Mouse (Mus musculus) liver, embryonic 11.5 days (tissue): ENCODE results near the gene Ten1. TPM values are rescaled to one million over a fixed set of nuclear protein-coding genes. Genes with fewer than 3 reads are reported as not detected.

Experiments used
- ATAC-seq: fragments of 200-750 bp; cut with Nextera tagmentation; replicated peaks from 2 replicates; pipeline ENCODE4 v1.8.0; 2017; ENCODE audit warnings: moderate number of reproducible peaks, mild to moderate bottlenecking, moderate TSS enrichment, moderate library complexity; ENCODE audit not compliant: low FRiP score
- DNase-seq: peaks from one replicate; pipeline ENCODE4 v3.0.0-alpha.2; 2017; ENCODE audit warnings: low spot score
- H3K27ac ChIP-seq: fragments of 300-500 bp; sonication (generic); 2 replicates; pipeline ENCODE4 v1.5.1; 2014; ENCODE audit warnings: mild to moderate bottlenecking, low read depth, low read length, control low read depth
- H3K27me3 ChIP-seq: fragments of 300-500 bp; sonication (generic); replicated peaks from 2 replicates; pipeline ENCODE4 v1.6.1; 2014; ENCODE audit warnings: low read length, mixed read lengths; ENCODE audit not compliant: control insufficient read depth, insufficient read depth
- H3K36me3 ChIP-seq: fragments of 300-500 bp; sonication (generic); 2 replicates; pipeline ENCODE4 v1.6.1; 2014; ENCODE audit warnings: mild to moderate bottlenecking, low read length, moderate library complexity, mixed read lengths; ENCODE audit not compliant: control insufficient read depth, insufficient read depth
- H3K4me1 ChIP-seq: fragments of 300-500 bp; sonication (generic); replicated peaks from 2 replicates; pipeline ENCODE4 v1.6.1; 2014; ENCODE audit warnings: low read length, mixed read lengths; ENCODE audit not compliant: control insufficient read depth, insufficient read depth
- H3K4me2 ChIP-seq: fragments of 300-500 bp; sonication (generic); 2 replicates; pipeline ENCODE4 v1.6.1; 2014; ENCODE audit warnings: mild to moderate bottlenecking, control low read depth, moderate library complexity
- H3K4me3 ChIP-seq: fragments of 300-500 bp; sonication (generic); 2 replicates; pipeline ENCODE4 v1.5.1; 2014; ENCODE audit warnings: low read depth, low read length, control low read depth
- H3K9ac ChIP-seq: fragments of 300-500 bp; sonication (generic); 2 replicates; pipeline ENCODE4 v1.6.1; 2014; ENCODE audit warnings: low read depth, low read length, control low read depth
- H3K9me3 ChIP-seq: fragments of 300-500 bp; sonication (generic); 2 replicates; pipeline ENCODE4 v1.6.1; 2016; ENCODE audit warnings: low read length, inconsistent platforms, mixed read lengths; ENCODE audit not compliant: control insufficient read depth
- WGBS: fragments of 180-500 bp; shearing (Covaris S2); extraction: QIAGEN DNeasy Blood & Tissue Kit; methylation state at CpG from one replicate; pipeline ENCODE4 v1.1.7; 2014; 5-methylcytosine and 5-hydroxymethylcytosine counted together
- polyA plus RNA-seq: library from polyadenylated mRNA; unstranded; fragments of >200 nt; fragmentation: Nextera tagmentation; extraction: Ambion mirVana; gene quantifications from 2 replicates; pipeline ENCODE4 v1.2.1, GENCODE M21; 2014

Ten1 gene
- polyA plus RNA-seq, 1 experiment from 2014 or later = 63.8 TPM

GRCm38 (mm10) chr11:116169214-116169613, 29.4 kb upstream of the Ten1 start:
- no peaks in the 10 kb centered on the region for H3K9me3 ChIP-seq
- 0 out of 2 replicates have a peak, but pooled peaks cover 5% of the 10 kb centered on the region for H3K4me1 ChIP-seq
- DNase-seq = no peak
- peaks cover 10% of the 10 kb centered on the region; the same call in 1 of the 2 replicates for H3K36me3 ChIP-seq
- no peaks in the 10 kb centered on the region for H3K27me3 ChIP-seq
- 77% methylated on average over 3 of the region's 3 CpGs for WGBS
- no peak overlapping the region for H3K4me2 ChIP-seq
- ATAC-seq = no peak
- H3K27ac ChIP-seq = no peak overlapping the region
- no peak overlapping the region for H3K9ac ChIP-seq
- H3K4me3 ChIP-seq = no peak overlapping the region

GRCm38 (mm10) chr11:116170003-116170800, 28.5 kb upstream of the Ten1 start:
- DNase-seq = no peak

GRCm38 (mm10) chr11:116171959-116172358, 26.7 kb upstream of the Ten1 start:
- DNase-seq (no peak), ATAC-seq (no peak)
- Histone ChIP-seq H3K4me1 (0 out of 2 replicates have a peak, but pooled peaks cover 3% of the 10 kb centered on the region), H3K4me3 (no peak overlapping the region), H3K36me3 (peaks cover 12% of the 10 kb centered on the region; the same call in 1 of the 2 replicates), H3K27ac (no peak overlapping the region), H3K27me3 (no peaks in the 10 kb centered on the region), H3K4me2 (no peak overlapping the region), H3K9me3 (no peaks in the 10 kb centered on the region), H3K9ac (no peak overlapping the region)
- WGBS = 91% methylated on average over 2 of the region's 2 CpGs

More at GRCm38 (mm10) chr11:116170003-116170800, 28.5 kb upstream of the Ten1 start:
- ATAC-seq = no peak
- Histone ChIP-seq H3K4me2 (no peak overlapping the region), H3K9me3 (no peaks in the 10 kb centered on the region), H3K4me3 (no peak overlapping the region), H3K36me3 (peaks cover 10% of the 10 kb centered on the region; the same call in 1 of the 2 replicates), H3K27me3 (no peaks in the 10 kb centered on the region), H3K27ac (no peak overlapping the region), H3K9ac (no peak overlapping the region), H3K4me1 (0 out of 2 replicates have a peak, but pooled peaks cover 5% of the 10 kb centered on the region)
- 81% methylated on average over 5 of the region's 5 CpGs for WGBS

GRCm38 (mm10) chr11:116174775-116175448, 23.7 kb upstream of the Ten1 start:
- Histone ChIP-seq H3K4me1 (no peaks in the 10 kb centered on the region), H3K9me3 (no peaks in the 10 kb centered on the region), H3K4me2 (no peak overlapping the region), H3K27ac (no peak overlapping the region), H3K9ac (no peak overlapping the region), H3K27me3 (no peaks in the 10 kb centered on the region), H3K36me3 (peaks cover 27% of the 10 kb centered on the region; the same call in 1 of the 2 replicates), H3K4me3 (no peak overlapping the region)
- no peak for DNase-seq
- ATAC-seq = no peak
- WGBS = 89% methylated on average over 22 of the region's 22 CpGs

GRCm38 (mm10) chr11:116176010-116176409, 22.6 kb upstream of the Ten1 start:
- DNase-seq (no peak), ATAC-seq (no peak)
- Histone ChIP-seq H3K9ac (no peak overlapping the region), H3K27me3 (no peaks in the 10 kb centered on the region), H3K36me3 (peaks cover 32% of the 10 kb centered on the region; the same call in 1 of the 2 replicates), H3K4me2 (no peak overlapping the region), H3K9me3 (no peaks in the 10 kb centered on the region), H3K4me3 (no peak overlapping the region), H3K27ac (no peak overlapping the region), H3K4me1 (no peaks in the 10 kb centered on the region)
- 89% methylated on average over 7 of the region's 7 CpGs for WGBS

GRCm38 (mm10) chr11:116178411-116179121, 20.1 kb upstream of the Ten1 start:
- Histone ChIP-seq H3K36me3 (peaks cover 36% of the 10 kb centered on the region; the same call in 1 of the 2 replicates), H3K27ac (no peak overlapping the region)
- 90% methylated on average over 20 of the region's 20 CpGs for WGBS

GRCm38 (mm10) chr11:116185836-116186235, 12.8 kb upstream of the Ten1 start:
- no peak overlapping the region for H3K27ac ChIP-seq
- H3K36me3 ChIP-seq = peaks cover 16% of the 10 kb centered on the region
- H3K4me1 ChIP-seq = no peaks in the 10 kb centered on the region; the same call in 1 of the 2 replicates
- H3K9me3 ChIP-seq = no peaks in the 10 kb centered on the region
- H3K4me3 ChIP-seq = no peak overlapping the region
- no peak overlapping the region for H3K4me2 ChIP-seq
- WGBS = 88% methylated on average over 3 of the region's 3 CpGs
- DNase-seq = no peak
- no peaks in the 10 kb centered on the region for H3K27me3 ChIP-seq
- ATAC-seq = no peak
- no peak overlapping the region for H3K9ac ChIP-seq

More at GRCm38 (mm10) chr11:116178411-116179121, 20.1 kb upstream of the Ten1 start:
- H3K4me3 ChIP-seq = no peak overlapping the region
- H3K4me1 ChIP-seq = no peaks in the 10 kb centered on the region
- no peak for ATAC-seq
- DNase-seq = no peak
- H3K9me3 ChIP-seq = no peaks in the 10 kb centered on the region
- H3K27me3 ChIP-seq = no peaks in the 10 kb centered on the region
- H3K9ac ChIP-seq = no peak overlapping the region
- H3K4me2 ChIP-seq = no peak overlapping the region

GRCm38 (mm10) chr11:116186360-116186759, 12.3 kb upstream of the Ten1 start:
- 94% methylated on average over 11 of the region's 11 CpGs for WGBS
- Histone ChIP-seq H3K27me3 (no peaks in the 10 kb centered on the region), H3K4me2 (no peak overlapping the region), H3K4me1 (no peaks in the 10 kb centered on the region; the same call in 1 of the 2 replicates), H3K36me3 (peaks cover 16% of the 10 kb centered on the region), H3K27ac (no peak overlapping the region), H3K9ac (no peak overlapping the region), H3K4me3 (no peak overlapping the region), H3K9me3 (no peaks in the 10 kb centered on the region)
- no peak for DNase-seq
- ATAC-seq = no peak
